Mouse (Mus musculus): Measurements from ENCODE around the gene Mrpl55.

Mrpl55 gene

GRCm38 (mm10) chr11:59226787-59227603 is 24.7 kb downstream of the Mrpl55 start:
- no peak for DNase-seq (ENCODE audit: low read depth in 2 of 2, low spot score in 2 of 2)

GRCm38 (mm10) chr11:59227604-59228121 is 25.4 kb downstream of the Mrpl55 start:
- DNase-seq (ENCODE audit: low read depth in 2 of 2, low spot score in 2 of 2), result peak in 1 of 2 experiments; percentile 15

GRCm38 (mm10) chr11:59228122-59228953 is 26.1 kb downstream of the Mrpl55 start, which contains the start of gene Arf1:
Gene Arf1, minus strand, starts transcription at chr11:59228270.
- DNase-seq (ENCODE audit: low read depth in 2 of 2, low spot score in 2 of 2), result peak; percentile 94 to 96

- peak; percentile 44 to 60 for DNase-seq (ENCODE audit: low read depth in 2 of 2, low spot score in 2 of 2)
These were observed 28.0 kb downstream of the Mrpl55 start for GRCm38 (mm10) chr11:59230144-59230760.

GRCm38 (mm10) chr11:59232797-59233196 is 30.5 kb downstream of the Mrpl55 start:
- DNase-seq (ENCODE audit: low read depth in 2 of 2, low spot score in 2 of 2), result no peak

- DNase-seq (ENCODE audit: low read depth in 2 of 2, low spot score in 2 of 2), result no peak
These were observed 36.5 kb downstream of the Mrpl55 start for GRCm38 (mm10) chr11:59238525-59239427.

- DNase-seq (ENCODE audit: low read depth in 2 of 2, low spot score in 2 of 2), result no peak
These were observed 37.1 kb downstream of the Mrpl55 start for GRCm38 (mm10) chr11:59239428-59239785.

GRCm38 (mm10) chr11:59239796-59240195 is 37.5 kb downstream of the Mrpl55 start:
- no peak for DNase-seq (ENCODE audit: low read depth in 2 of 2, low spot score in 2 of 2)

- no peak for DNase-seq (ENCODE audit: low read depth in 2 of 2, low spot score in 2 of 2)
These were observed 39.6 kb downstream of the Mrpl55 start for GRCm38 (mm10) chr11:59241841-59242240.

- no peak for DNase-seq (ENCODE audit: low read depth in 2 of 2, low spot score in 2 of 2)
These were observed 41.6 kb downstream of the Mrpl55 start for GRCm38 (mm10) chr11:59243856-59244255.

GRCm38 (mm10) chr11:59248101-59248500 is 45.8 kb downstream of the Mrpl55 start:
- no peak for DNase-seq (ENCODE audit: low read depth in 2 of 2, low spot score in 2 of 2)
